Mouse (Mus musculus): ENCODE measurements around the gene Ptprn2.

GRCm38 (mm10) chr12:116803331-116803730 lies 317.8 kb downstream of the Ptprn2 start:
- TF ChIP-seq CTCF (IDR thresholded peaks at IDR 0.05; ENCODE audit: borderline replicate concordance, control insufficient read depth, extremely low read depth, insufficient read depth, low read length, poor library complexity) (no peak), POLR2A (IDR thresholded peaks at IDR 0.05; ENCODE audit: control insufficient read depth, extremely low read depth, insufficient read depth, low read length, poor library complexity) (no peak)
